Mouse (Mus musculus) ES-Bruce4 (cell line): Measurements from ENCODE around the gene Daglb.

Experiments
- CTCF ChIP-seq: IDR thresholded peaks from one replicate; pipeline ENCODE4 v1.8.1; 2011; ENCODE audit warnings: low read depth, low read length
- EP300 ChIP-seq: IDR thresholded peaks from 2 replicates; pipeline ENCODE4 v1.6.1; 2011; ENCODE audit warnings: low read depth, low read length; ENCODE audit not compliant: insufficient read depth

- TF ChIP-seq CTCF, result peak; percentile 75
- no peak for TF ChIP-seq EP300
Observed at GRCm38 (mm10) chr5:143548401-143548846, 84.0 kb downstream of the Daglb start.
